Mouse (Mus musculus) ES-CJ7 (cell line): Measurements from ENCODE around the gene Cyp2j5.

Source experiments
- DNase-seq: peaks from one replicate; pipeline ENCODE4 v3.0.0; 2011; ENCODE audit warnings: low read depth, low spot score

Gene Cyp2j5

GRCm38 (mm10) chr4:96663991-96664390 is at the start of gene Cyp2j5:
Gene Cyp2j5, minus strand, starts transcription at chr4:96664154.
- DNase-seq, result no peak

- DNase-seq, result peak; percentile 24
These were observed 41.5 kb upstream of the Cyp2j5 start for GRCm38 (mm10) chr4:96705281-96705951.

DNA sequence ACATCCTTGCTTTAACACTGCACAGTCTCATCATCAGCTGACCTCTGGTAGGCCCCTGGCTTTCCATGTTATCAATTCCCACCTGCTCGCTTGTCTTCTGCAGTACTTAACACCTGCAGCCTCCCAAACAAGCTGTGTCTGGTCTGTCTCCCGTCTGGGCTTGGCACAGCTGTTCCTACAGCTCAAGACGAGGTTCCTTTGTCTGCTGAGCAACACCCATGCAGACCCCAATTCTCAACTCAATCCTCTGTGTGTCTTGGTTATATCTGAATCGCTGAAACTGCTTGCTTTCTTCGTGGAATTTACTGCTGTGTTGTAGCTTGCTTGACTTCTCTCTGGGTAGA is 34.2 kb upstream of the Cyp2j5 start:
- no peak for DNase-seq

- DNase-seq, result no peak
These were observed 33.7 kb upstream of the Cyp2j5 start for GRCm38 (mm10) chr4:96697511-96698217.

DNA sequence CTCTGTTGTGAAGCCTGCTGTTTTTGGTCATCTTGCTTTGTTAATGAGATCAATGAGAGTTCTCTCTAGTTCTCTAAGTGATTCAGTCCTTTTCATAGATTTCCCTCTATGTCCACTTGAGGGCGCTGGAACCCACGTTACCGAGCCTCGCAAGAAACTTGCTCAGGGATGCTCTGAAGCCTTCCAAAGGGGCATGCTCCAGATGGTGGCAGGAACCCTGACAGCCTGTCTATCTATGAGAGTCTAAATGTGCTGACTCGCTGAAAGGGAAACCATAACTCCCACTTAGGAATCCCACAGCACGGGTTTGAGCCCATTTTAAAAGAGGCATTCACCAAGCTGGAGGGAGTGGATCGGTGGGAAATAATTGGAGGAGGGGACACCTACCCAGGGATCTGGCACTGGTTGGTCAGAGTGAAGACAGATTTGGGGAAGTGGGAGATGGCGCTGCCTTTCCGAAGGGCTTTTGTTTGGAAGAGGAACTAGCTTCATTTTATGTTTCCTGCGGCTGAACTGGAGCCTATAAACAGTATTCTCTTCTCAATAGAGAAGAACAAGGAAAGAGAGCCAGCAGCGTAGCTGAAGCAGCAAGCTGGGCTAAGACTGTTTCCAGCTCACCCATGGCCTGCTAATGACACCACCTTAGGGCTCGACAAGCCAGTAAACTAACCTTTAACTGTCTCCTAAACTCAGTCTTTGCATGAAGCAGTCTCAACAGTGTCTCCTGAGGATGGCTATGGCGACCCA is 32.8 kb upstream of the Cyp2j5 start:
- peak; percentile 69 for DNase-seq

DNA sequence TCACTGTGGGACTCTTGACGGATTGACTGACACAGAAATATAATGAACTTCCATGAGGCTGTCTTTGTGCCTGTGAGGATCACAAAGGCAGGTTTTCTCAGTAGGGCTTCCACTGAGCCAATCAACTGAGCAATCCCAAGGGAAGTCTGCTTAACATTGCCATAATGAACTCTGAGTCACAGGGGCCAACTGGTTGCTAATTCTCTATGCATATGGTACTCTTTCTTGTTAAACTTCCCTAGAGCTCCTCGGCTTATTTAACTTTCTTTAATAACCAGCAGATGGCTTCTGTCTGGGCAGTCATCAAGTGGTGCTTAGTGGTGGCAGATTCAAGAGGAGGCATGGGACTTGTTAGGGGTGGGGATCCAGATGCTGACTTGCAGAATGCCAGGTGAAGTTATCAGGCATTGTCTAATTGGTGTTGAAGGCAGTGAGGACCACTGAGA is 23.4 kb upstream of the Cyp2j5 start:
- no peak for DNase-seq

GRCm38 (mm10) chr4:96683474-96683873 is 19.5 kb upstream of the Cyp2j5 start:
- DNase-seq, result no peak

DNA sequence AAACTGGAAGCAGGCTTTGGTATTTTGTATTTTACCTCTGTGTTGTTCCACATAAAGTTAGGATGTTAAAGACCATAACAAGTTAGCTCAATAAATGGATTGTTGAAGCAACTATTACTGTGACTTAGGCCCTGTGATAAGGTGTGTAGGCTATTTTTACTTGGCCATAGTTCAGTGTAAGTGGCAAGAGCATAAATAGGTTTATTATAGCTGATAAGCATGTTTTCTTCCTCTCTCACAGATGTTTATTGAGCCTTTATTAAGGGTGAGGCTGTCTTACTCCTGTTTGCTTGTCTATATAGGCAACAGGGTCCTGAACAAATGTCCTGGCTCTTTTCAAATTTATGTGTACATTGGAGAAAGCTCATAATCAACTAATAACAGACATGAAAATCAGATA is 17.0 kb upstream of the Cyp2j5 start:
- no peak for DNase-seq

DNA sequence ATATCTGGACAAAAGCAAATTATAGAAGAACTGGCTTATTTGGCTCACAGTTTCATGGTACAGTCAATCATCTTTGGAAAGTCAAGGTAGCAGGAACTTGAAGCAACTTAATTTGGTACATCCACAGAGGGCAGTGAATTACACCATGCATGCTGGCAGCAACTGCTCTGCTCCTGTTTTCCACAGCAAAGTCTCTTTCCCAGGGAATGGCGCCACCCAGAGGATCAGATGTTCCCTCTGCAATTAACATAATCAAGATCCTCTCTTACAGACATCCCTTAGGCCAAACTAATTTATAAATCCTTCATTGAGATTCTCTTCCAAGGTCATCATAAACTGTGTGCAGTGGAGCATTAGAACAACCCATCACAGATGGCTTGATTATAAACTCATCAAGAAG is 16.3 kb upstream of the Cyp2j5 start:
- DNase-seq, result peak; percentile 16

DNA sequence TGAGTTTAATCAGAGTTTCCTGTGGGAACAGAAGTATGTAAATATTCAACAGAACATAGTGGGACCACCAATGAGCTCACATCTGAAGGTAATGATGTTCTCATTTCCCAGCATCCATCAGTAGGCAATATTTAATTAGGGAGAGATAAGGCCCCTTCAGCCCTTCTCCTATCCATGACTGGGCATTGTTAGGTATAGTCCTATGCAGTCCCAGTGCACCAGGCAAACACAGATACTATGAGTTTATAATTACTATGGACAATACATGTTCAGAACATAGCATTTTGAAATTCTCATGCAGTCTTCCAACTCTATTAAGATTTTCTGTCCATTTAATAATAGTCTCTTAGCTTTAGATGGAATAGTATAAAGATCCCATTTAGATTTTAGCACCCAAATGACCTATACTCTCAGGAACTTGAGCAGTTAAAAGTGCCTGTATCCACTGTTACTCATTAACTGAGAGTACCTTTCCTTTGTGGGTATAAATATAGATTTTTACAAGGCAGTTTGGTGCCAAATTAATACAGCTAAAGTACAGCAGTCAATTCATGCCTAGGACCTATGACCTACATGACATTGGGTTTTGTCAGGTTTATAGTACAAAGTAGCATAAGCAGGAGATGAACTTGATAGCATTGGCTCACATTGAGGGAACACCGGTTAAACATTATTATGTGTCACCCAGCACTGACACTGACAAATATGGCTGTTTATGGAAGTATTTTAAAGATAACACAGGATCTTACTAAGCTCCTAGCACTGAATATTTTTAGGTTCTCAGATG is 907 bp upstream of the Cyp2j5 start:
- DNase-seq, result no peak

- DNase-seq, result no peak
These were observed 28.5 kb downstream of the Cyp2j5 start for GRCm38 (mm10) chr4:96635455-96635854.

- DNase-seq, result no peak
These were observed 41.5 kb downstream of the Cyp2j5 start for GRCm38 (mm10) chr4:96622474-96622873.

DNA sequence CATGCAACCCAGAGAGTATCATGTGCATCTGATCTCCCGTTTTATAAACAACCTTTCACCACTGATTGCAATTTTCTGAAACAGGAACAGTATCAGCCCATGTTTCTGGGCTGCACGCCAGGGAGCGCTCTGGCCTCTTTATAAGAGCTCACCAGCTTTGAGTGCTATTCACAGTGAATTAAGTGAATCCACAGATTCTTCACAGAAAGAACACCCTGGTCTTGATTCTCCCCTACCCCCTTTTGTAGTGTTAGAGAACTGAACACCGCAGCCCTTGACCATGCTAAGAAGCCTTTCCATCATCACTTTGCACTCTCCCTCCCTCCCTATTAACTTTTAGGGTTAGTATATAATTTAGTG is 72.2 kb downstream of the Cyp2j5 start:
- DNase-seq, result no peak

DNA sequence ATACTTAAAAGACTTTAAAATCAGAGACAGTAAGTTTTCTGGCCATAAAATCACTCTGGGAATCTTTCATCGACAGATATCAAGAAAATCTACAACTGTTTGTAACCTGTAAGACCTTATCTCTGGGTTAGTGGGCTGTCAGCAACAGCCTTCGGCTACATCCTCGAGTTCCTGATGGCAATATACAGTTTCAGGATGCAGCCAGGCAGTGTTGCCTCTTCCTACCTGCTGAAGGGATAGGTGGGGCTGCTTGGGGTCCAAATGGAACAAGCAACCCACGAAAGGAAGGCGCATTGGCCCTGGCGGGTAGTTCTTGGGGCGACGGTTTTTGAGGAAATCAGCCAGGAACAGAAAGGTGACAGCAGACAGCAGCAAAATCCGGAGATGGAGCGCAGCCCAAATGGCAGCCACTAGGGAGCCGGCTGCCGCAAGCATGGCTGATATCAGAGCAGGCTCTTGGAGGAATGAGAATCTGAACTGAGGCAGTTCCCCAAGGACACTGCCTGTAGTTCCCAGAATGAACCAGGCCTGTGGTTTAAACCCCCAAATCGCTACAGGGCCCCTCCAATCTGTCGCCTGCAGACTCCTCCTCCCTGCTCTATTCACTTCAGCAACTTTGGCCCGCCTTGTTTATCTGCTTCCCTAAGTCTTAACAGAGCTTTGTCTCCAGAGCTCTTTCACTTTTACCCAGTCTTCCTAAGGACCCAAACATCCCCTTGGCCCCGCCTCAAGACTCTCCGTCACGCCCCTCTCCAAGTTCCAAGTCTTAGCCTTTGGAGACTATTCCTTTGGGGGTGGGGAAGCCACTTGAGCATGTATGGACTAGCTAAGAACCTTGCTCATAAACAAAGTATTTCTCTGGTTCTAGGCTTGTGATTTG is 72.8 kb downstream of the Cyp2j5 start, which contains the start of gene Cyp2j9:
Gene Cyp2j9, minus strand, starts transcription at position 668 of the 880 bp plus-strand sequence.
- DNase-seq, result peak; percentile 76

DNA sequence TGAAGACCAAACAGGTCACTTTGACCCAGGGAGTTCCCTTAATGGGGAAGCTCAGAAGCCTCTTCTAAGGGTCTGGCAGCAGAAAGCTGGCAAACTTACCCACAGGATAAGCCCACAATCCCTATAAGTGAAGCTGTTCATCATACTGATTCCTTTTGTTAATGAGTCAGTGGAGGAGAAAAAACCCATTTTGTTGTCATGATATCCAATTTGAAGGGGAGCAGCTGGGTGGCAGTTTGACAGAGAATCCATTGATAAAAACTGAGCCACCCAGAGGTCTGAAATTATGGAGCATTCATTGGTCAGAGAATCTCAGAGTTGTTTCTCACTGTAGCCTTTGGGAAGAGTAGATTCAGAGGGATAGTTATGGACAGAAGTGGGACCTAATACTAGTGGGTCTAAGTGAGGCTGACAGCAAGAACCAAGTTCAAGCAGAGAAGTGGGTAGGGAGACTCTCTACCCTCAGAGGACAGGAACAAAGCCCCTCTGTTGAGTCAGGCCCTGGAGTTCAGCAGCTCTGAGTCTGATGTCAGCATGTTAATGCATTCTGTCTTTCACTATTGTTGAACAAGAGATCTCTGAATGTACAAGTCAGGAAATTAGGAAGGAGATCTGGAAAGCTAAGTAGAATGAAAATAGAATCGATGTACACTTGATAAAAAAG is 82.4 kb downstream of the Cyp2j5 start:
- DNase-seq, result no peak

DNA sequence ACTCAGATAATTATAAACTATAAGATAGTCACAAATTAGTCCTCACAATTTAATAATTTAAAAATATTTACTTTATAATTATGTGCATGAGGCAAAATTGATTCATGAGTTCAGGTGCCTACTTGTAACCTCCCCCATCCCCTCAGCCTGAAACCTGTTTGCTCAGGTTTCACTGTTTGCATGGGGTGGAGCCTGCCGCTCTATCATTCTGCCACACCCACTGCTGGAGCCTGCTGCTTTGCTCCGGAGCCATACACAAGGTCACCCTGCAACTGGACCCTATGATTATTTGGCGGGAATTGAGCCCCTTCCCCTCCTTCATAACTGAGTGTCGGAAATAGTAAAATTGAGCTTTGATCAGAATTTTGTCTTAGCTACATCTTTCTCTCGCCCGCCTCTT is 83.6 kb downstream of the Cyp2j5 start:
- peak; percentile 39 for DNase-seq
